Mouse (Mus musculus) gastrocnemius, postnatal 4 days (tissue): Measurements from ENCODE around the gene Naa80. TPM values are rescaled to one million over a fixed set of nuclear protein-coding genes. Genes with fewer than 3 reads are reported as not detected.

Source experiments
- DNase-seq, 2 experiments: peaks; one replicate each; pipeline ENCODE4 v3.0.0; 2021 to 2022; ENCODE audit warnings: low spot score in 2 of 2, mixed read lengths in 2 of 2
- long read RNA-seq, 2 experiments: library from polyadenylated mRNA; stranded (forward); transcript quantifications; one replicate each; pipeline ENCODE4 v2.0.0; 2021
- total RNA-seq, 2 experiments: library from RNA; stranded (reverse); gene quantifications; 2 replicates each; pipeline ENCODE4 v1.2.3; 2021

Naa80 gene
- 10 to 100 TPM; 15.5 to 20.5 TPM for total RNA-seq
- long read RNA-seq, experiment 1, transcript Naa80-201 (2 exons, 2,053 nt), result major isoform, 12 of 14 reads
- long read RNA-seq, experiment 1, partial matches to known transcripts, result 1 of 14 reads
- long read RNA-seq, experiment 1, other reads (novel, unspliced or antisense), result 1 of 14 reads
- long read RNA-seq, experiment 2, transcript Naa80-201 (2 exons, 2,053 nt), result major isoform, 10 of 11 reads
- long read RNA-seq, experiment 2, partial matches to known transcripts, result 0 of 11 reads
- long read RNA-seq, experiment 2, other reads (novel, unspliced or antisense), result 1 of 11 reads

DNA sequence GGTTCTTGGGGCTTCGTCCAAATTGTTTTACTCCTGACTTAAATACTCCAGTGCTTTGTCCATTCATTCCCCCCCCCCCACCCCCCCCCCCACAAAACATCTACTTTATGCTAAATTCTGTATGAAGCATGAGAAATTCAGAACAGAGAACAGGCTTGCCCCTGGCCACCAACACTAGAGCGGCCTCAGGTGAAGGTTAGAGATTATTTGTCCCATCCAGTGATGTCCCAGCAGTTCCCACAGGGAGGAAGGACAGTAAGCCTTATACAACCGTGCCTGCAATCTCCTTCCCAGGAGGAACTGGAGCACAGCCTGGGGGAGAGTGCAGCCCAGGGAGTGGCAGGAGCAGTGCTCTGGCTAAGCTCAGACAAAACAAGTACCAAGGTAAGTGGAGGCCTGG is at the start of gene Naa80:
Naa80 (plus strand) TSS at position 301 of the 400 bp plus-strand sequence.
- no peak for DNase-seq

DNA sequence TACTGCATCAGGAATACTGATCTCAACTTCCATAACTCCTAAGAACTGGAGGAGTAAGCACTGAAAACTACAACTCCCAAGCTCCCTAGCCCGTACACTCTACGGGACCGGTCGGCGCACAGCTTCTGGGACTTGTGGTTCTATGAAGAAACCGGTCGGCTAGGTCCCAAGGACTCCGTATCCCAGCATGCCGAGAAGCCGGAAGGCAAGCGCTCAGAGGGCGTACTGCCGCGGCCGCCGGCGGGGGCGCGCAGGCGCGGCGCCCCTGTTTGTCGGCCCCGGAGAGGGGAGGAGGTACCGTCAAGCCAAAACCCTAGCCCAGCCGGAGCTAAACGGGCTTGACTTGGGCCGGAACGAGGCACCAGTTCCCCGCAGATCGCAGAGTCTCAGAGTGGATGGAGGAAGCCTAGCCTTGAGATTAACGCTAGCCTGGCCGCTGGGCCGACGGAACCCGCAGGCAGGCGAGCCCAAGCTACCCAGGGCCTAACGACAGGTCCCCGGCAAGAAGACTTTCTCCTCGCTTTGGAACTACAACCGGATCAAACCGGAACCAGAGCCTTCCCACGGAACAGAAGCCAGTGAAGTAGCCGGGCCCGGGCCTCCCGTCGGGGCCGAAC is 44.8 kb upstream of the Naa80 start, which contains the start of gene Tmem115:
Tmem115 (plus strand) TSS at position 155 of the 617 bp plus-strand sequence.
- peak; percentile 80 to 88 for DNase-seq

DNA sequence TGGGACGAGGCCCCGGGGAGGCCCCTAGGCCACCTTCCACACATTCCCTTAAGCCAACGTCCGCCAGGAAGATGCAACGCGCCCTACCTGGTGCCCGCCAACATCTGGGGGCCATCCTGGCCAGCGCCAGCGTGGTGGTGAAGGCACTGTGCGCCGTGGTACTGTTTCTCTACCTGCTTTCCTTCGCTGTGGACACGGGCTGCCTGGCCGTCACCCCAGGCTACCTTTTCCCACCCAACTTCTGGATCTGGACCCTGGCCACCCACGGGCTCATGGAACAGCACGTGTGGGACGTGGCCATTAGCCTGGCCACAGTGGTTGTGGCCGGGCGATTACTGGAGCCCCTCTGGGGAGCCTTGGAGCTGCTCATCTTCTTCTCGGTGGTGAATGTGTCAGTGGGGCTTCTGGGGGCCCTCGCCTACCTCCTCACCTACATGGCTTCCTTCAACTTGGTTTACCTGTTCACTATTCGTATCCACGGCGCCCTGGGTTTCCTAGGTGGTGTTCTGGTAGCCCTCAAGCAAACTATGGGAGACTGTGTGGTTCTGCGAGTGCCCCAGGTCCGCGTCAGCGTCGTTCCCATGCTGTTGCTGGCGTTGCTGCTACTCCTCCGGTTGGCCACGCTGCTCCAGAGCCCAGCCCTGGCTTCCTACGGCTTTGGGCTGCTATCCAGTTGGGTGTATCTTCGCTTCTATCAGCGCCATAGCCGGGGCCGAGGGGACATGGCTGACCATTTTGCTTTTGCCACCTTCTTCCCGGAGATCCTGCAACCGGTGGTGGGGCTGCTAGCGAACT is 44.1 kb upstream of the Naa80 start:
- DNase-seq, result peak in 1 of 2 experiments; percentile 57

DNA sequence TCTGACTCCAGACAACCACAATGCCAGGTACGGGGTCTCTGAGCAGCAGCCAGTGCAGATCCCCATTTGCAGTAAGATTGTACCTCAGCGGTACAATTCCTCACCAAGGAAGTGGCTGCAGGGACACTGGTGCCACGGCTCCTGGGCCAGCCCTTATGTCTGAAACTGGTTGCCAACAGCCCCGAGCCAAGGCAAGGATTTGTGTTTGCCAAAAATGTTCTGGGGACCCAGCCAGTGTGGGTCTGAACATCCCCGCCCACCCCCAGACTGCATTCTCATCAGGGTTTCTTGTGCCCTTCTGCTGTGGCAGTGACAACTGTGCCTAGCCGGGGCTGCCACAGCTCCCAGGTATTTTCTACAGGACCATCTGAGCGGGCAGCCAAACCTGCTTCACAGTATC is 40.5 kb upstream of the Naa80 start:
- DNase-seq, result no peak

DNA sequence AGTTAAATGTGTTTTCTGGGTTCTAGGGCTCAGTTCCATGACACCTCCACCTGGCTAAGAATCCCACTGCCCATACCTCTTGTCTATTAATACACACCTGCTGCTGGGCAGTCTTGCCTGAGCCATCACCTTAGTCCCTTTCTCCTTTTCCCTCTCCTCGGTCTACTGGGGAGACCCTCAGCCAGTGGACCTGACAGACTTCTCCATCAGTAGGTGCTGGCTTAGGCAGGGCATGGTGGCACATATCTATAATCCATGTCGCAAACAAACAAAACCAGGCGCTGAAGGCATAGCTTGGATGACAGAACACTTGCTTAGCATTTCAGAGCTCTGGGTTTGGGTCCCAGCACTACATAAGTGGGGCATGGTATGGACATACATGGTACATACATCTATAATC is 40.0 kb upstream of the Naa80 start:
- DNase-seq, result no peak

DNA sequence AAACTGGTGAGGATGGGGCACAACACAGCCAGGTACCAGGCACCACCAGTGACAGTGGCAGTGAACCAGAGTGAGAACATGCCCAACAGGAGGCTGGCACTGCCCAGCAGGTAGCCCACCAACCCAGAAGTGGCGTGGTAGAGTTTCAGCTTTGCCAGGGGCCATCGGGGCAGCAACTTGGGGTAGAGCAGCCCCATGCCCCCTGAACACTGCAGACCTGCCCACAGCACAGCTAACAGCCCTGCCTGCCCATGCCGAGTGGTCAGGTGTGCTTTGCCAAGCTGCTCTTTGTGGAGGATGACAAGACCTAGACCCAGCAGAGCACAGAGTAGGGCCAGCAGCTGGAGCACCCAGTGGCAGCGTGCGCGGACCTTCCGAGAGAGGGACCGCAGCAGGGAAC is 38.7 kb upstream of the Naa80 start:
- DNase-seq, result no peak

DNA sequence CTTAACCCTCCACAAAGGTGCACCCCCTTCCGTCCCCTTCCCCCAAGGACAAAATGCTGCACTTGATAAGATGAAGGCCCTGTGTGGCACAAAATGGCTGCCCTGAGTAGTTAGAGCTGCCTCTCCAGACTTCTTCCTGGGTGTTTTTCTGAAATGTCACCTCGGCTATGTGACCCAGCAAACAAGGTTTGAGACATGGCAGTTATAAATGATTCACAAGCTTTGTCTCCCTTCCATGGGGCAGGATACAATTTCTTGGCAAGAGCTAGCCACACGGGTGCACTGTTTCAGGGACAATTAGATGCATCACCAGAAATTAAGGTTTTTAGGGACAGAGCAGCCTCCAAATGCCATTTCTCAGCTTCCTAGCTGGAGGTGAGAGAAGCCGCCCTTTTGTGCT is 38.3 kb upstream of the Naa80 start:
- DNase-seq, result no peak

DNA sequence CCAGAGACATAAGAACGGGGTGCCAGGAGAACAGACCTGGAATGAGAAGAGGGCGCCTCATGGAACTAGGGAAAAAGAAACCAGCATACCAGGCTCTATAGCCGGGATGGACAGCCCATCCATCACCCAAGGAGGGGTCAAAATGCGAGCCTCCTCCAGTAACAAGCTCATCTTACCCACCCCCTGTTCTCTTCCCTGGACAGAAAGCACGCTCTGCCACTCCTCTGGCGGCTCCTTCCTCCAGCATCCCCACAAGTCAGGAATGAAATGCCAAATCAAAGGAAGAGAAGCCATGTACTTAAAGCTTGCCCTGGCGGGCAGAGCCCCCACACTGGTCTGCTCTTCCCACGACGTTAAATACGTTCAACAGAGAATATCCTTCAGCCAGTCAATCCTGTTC is 37.7 kb upstream of the Naa80 start:
- DNase-seq, result no peak

DNA sequence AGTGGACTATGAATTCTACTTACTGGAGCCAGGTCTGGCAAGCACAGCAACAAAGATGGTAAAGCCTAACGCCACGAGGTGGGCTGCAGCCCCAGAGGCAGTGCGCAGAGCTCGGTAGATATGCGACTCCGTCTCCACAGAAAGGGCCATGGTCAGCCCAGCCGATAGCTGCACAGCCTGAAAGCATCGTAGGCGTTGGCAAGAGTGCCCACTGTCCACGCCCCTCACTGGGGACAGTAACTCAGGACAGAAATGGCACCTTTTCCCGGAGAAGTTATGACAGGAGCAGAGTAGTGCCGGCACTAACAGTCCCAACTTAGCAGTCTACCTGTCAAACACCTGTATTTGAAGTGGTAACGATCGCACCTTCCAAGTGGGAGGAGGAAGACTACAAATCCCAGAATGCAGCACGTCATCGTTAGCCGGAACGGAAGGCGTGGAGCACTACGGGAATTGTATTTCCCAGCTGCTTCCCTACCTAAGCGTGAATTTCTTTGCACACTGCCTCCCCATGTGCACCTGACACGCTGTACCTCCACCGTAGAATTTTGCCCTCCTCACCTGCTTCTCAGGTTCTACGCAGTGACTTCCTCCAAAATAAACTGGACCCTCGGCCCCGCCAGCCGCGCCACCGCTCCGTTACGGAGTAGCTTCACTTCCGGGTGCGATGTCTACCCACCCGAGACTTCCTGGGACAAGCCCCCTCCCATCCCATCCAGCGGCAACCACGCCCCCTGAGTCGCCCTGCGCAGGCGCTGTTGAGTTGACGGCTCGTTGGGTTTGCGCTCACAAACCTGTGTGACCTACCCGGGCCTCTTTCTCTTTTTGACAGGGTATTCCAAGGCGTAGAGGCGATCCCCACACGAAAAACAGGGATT is 37.0 kb upstream of the Naa80 start, which contains the start of the genes Cyb561d2 and Nprl2:
Cyb561d2 (minus strand) TSS at position 720 of the 878 bp plus-strand sequence.
Nprl2 (plus strand) TSS at position 753 of the 878 bp plus-strand sequence.
- DNase-seq, result peak; percentile 83 to 92

DNA sequence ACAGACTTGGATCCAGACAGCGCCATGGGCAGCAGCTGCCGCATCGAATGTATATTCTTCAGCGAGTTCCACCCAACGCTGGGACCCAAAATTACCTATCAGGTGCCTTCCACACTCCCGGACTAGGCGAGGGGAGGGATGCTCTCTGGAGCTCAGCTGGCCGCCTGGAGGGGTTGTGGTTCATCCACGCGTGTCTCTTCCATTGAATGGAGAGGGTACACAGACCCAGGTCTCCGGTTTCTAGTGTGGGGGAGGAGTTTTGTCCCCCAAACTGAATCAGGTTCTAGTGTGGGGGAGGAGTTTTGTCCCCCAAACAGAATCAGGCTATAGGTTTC is 36.4 kb upstream of the Naa80 start:
- no peak for DNase-seq

DNA sequence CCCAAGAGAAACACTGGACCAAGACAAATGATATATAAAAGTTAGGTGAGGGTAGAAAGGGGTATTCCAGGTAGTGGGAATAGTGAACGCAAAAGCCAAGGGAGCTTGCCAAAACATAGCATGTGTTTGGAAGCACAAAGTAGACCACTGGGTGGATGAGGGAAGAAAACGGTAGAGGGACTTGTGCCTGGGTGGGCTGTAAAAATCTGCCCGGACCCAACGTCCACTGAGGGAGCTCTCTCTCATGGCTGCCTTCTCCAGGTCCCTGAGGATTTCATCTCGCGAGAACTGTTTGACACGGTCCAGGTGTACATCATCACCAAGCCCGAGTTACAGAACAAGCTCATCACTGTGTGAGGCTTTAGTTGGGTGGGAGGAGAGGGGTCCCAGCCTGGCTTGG is 36.0 kb upstream of the Naa80 start:
- no peak for DNase-seq

DNA sequence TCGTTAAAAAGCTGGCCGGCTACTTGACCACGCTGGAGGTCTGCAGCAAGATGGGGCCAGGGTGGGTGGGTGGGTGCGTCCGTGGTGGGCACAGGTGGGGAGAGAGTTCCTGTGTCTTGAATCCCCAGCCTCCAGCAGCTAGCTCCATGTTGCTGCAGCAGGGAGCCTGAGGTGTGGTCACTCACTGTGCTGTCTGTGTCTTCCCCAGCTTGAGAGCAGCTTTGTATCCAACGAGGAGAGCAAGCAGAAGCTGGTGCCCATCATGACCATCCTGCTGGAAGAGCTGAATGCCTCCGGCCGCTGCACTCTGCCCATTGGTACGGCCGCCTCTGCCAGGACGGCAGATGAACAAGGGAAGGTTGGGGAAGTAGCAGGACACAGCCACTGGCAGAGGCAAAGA is 35.4 kb upstream of the Naa80 start:
- DNase-seq, result no peak

DNA sequence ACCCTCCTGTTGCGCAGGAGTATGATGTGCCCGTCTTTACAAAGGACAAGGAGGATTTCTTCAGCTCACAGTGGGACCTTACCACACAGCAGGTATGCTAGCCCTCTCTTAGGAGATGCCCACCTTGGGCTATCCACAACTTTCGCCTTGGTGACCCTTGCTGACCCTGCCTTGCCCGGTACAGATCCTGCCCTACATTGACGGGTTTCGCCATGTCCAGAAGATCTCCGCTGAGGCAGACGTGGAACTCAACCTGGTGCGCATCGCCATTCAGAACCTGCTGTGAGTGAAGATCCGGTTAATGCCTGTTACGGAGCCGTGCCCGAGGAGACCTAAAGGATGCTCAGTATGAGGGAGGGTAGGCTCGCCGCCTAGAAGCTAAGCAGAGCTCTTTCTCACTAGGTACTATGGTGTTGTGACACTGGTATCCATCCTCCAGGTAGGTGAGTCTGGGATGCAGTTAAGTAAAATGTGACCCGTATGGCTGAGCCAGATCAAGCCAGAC is 34.4 kb upstream of the Naa80 start:
- no peak for DNase-seq

DNA sequence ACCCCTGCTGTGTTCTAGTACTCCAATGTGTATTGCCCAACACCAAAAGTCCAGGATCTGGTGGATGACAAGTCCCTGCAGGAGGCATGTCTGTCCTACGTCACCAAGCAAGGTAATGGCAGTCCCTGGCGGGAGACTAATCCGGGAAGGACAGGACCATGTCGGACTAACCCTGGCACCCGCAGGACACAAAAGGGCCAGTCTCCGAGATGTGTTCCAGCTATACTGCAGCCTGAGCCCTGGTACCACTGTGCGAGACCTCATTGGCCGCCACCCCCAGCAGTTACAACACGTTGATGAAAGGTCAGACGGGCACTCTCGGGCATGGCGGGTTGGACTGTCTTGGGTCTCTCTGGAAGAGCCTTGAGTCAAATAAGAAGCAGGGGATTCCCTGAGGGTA is 34.0 kb upstream of the Naa80 start:
- DNase-seq, result no peak

DNA sequence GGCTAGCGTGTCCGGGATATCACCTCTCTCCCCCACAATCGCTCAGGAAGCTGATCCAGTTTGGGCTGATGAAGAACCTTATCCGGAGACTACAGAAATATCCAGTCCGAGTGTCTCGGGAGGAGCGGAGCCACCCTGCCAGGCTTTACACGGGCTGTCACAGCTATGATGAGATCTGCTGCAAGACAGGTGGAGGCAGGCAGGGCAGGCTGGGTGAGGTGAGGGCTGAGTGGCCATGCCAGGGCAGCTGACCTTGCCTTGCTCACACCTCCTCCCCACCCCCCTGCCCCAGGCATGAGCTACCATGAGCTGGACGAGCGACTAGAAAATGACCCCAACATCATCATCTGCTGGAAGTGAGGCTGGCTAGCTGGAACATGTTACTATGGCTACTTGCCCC is 33.5 kb upstream of the Naa80 start:
- DNase-seq, result no peak

DNA sequence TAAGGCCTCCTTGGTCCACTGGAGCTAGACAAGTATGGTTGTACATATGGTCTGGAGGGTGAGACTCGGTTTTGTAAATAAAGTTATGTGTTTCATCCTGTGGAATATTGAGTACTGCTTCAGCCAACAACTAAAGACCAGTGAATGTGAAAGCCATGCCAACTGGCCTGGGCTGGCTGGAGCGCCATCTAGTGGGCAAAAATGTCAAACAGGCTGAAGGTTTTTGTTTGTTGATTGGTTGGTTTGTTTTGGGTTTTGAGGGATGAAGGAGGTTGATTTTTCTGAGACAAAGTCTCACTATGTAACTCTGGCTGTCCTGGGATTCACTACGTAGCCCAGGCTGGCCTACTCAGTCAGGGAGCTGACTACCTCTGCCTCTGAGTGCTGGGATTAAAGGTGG is 33.1 kb upstream of the Naa80 start:
- peak; percentile 68 to 78 for DNase-seq

DNA sequence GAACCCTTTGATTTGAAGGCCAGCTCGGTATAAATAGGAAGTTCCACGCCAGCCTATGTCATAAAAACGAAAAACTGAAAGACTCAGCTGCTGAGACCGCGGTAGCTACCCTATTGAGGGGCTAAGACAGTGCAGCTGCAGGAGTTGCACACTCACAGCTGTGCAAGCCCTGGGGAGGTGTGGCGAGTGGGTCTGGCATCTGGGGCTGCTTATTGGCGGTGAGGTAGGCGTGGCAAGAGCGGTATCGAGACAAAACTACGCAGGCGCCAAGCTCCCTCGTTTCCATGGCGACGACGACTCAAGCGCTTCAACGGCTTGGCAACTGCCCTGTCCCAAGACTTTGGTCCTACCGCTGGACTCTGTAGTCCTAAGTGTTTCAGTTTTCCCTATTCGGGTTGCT is 31.7 kb upstream of the Naa80 start, which contains the start of gene Zmynd10:
Zmynd10 (plus strand) TSS at position 273 of the 400 bp plus-strand sequence.
- peak; percentile 72 to 91 for DNase-seq

DNA sequence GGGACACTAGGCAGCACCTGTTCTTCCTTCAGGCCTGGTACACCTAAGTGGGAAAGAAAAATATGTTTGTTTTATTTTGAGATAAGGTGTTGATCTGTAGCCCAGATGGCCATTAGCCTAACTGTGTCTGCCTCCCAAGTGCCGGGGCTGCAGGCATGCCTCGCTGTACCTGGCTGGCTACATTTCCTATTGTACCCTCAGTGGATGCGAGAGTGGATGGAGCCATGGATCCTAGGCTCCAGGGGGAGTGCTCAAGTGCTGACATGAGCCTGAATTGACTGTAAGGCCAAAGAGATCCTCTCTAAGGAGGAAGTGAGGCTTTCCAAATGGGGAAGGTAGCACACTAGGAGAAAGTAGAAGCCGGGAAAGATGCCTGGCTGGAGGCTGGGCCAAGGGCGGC is 30.7 kb upstream of the Naa80 start:
- no peak for DNase-seq

DNA sequence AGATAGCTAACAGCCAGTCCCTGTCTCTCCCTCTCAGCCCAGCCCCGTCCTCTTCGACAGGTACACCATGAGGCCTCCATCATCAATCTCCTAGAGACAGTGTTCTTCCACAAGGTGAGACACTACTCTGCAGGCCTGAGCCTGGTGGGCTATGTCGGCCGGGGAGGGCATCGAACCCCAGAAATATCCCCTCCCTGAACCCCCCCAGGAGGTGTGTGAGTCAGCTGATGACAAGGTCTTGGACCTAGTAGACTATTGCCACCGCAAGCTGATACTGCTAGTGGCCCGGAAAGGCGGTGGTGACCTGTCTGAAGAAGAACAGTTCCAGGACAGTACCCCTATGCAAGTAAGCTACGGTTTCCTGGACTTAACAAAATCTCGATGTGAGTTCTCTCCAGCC is 29.9 kb upstream of the Naa80 start:
- DNase-seq, result no peak

DNA sequence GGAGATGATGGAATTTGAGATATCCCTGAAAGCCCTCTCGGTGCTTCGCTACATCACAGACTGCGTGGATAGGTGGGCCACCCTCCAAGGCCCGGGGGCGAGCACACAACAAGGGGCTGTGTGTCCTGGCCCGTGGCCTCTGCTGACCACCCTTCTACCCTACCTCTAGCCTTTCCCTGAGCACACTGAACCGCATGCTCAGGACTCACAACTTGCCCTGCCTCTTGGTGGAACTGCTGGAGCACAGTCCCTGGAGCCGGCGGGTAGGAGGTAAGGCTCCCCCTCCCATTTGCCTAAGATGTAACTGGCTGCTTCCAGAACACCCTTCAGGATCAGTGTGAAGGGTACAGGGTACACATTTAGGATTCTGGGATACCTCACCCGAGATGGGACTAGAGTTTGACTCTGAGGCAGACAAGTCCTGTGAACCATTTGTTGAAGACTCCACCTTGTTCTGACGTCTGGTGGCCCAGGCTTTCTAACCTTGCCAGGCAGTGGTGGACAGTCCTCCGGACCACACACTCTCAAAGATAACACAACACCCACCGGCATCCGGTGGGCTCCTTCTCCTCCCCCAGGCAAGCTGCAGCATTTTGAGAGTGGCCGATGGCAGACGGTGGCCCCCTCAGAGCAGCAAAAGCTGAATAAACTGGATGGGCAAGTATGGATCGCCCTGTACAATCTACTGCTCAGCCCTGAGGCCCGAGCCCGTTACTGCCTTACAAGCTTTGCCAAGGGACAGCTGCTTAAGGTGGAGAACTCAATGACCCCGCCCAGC is 29.2 kb upstream of the Naa80 start:
- DNase-seq, result no peak
